Mouse (Mus musculus) stomach, embryonic 14.5 days (tissue): ENCODE data around the gene Bhlhe41. TPM values are rescaled to one million over a fixed set of nuclear protein-coding genes. Genes with fewer than 3 reads are reported as not detected.

Source experiments
- ATAC-seq: fragments of 200-750 bp; cut with Nextera tagmentation; 2 replicates; pipeline ENCODE4 v1.8.0; 2017; ENCODE audit warnings: low read depth, moderate TSS enrichment; ENCODE audit not compliant: insufficient number of reproducible peaks, insufficient read depth, low FRiP score
- H3K27ac ChIP-seq: fragments of 300-500 bp; sonication (generic); 2 replicates; pipeline ENCODE4 v1.5.1; 2014; ENCODE audit warnings: mild to moderate bottlenecking, low read length, moderate library complexity, mixed read lengths
- H3K27me3 ChIP-seq: fragments of 300-500 bp; sonication (generic); 2 replicates; pipeline ENCODE4 v1.6.1; 2014; ENCODE audit warnings: low read length, control low read depth, mixed read lengths; ENCODE audit not compliant: control insufficient read depth, insufficient read depth
- H3K36me3 ChIP-seq: fragments of 300-500 bp; sonication (generic); 2 replicates; pipeline ENCODE4 v1.6.1; 2014; ENCODE audit warnings: mild to moderate bottlenecking, control low read depth, low read length, moderate library complexity, mixed read lengths; ENCODE audit not compliant: control insufficient read depth, insufficient read depth
- H3K4me1 ChIP-seq: fragments of 300-500 bp; sonication (generic); 2 replicates; pipeline ENCODE4 v1.6.1; 2014; ENCODE audit warnings: low read length, control low read depth, mixed read lengths; ENCODE audit not compliant: control insufficient read depth, insufficient read depth
- H3K4me2 ChIP-seq: fragments of 300-500 bp; sonication (generic); replicated peaks from 2 replicates; pipeline ENCODE4 v1.6.1; 2014; ENCODE audit warnings: low read depth, low read length, control low read depth
- H3K4me3 ChIP-seq: fragments of 300-500 bp; sonication (generic); 2 replicates; pipeline ENCODE4 v1.5.1; 2014; ENCODE audit warnings: low read depth, low read length, control low read depth
- H3K9ac ChIP-seq: fragments of 300-500 bp; sonication (generic); replicated peaks from 2 replicates; pipeline ENCODE4 v1.6.1; 2014; ENCODE audit warnings: low read depth, mild to moderate bottlenecking, control low read depth, low read length, moderate library complexity, mixed read lengths
- H3K9me3 ChIP-seq: fragments of 300-500 bp; sonication (generic); 2 replicates; pipeline ENCODE4 v1.6.1; 2016; ENCODE audit warnings: low read depth, low read length, control low read depth; ENCODE audit not compliant: control insufficient read depth
- WGBS: fragments of 180-500 bp; shearing (Covaris S2); extraction: QIAGEN DNeasy Blood & Tissue Kit; methylation state at CpG from one replicate; pipeline ENCODE4 v1.1.7; 2014; 5-methylcytosine and 5-hydroxymethylcytosine counted together
- polyA plus RNA-seq: library from polyadenylated mRNA; unstranded; fragments of >200 nt; fragmentation: Nextera tagmentation; extraction: Ambion mirVana; gene quantifications from 2 replicates; pipeline ENCODE4 v1.2.1, GENCODE M21; 2014

The Bhlhe41 gene
- polyA plus RNA-seq, 1 experiment from 2014 or later, result 1.6 TPM

DNA sequence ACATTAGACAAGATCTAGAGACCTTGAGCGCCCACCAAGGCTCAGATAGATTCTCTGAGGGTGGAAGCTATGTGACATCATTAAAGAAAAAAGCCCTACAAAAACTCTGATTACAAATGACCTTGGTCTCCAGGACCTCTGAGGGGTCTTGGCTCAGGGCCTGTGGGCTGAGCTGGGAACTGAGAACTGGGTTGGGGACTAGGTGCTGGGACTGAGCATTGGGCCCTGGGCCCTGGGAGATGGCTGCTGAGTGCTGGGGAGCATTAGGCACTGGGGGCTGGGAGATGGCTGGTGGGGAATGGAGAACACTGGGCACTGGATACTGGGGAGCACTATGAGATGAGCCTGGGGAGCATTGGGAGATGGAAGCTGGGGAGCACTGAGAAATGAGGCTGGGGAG is 19.3 kb downstream of the Bhlhe41 start:
- no peak overlapping the region for H3K4me2 ChIP-seq
- ATAC-seq, result no peak
- WGBS, result 75% methylated on average over 1 of the region's 1 CpGs
- no peaks in the 10 kb centered on the region for H3K36me3 ChIP-seq
- H3K27ac ChIP-seq, result no peak overlapping the region
- H3K27me3 ChIP-seq, result no peaks in the 10 kb centered on the region
- H3K4me3 ChIP-seq, result no peak overlapping the region
- no peaks in the 10 kb centered on the region for H3K4me1 ChIP-seq
- no peaks in the 10 kb centered on the region for H3K9me3 ChIP-seq
- H3K9ac ChIP-seq, result no peak overlapping the region

DNA sequence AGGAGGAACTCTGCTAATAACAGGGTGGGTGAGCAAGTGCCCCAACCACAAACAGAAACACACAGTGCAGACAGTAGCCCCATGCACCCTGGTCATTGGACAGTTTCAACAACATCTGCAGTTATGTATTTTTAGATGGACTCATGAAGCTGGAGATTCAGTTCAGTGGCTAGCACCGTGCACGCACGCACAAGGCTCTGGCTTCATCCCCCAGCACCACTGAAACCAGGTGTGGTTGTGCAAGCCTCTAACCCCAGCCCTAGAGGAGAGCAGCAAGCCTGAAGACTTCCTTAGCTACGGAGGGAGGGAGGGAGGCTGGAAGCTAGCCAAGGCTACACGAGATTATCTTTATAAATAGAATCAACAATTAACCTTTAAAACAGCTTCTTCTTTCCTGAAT is 19.7 kb downstream of the Bhlhe41 start:
- Histone ChIP-seq H3K27ac (no peak overlapping the region), H3K36me3 (no peaks in the 10 kb centered on the region), H3K4me2 (no peak overlapping the region), H3K4me3 (no peak overlapping the region), H3K27me3 (no peaks in the 10 kb centered on the region), H3K4me1 (no peaks in the 10 kb centered on the region), H3K9me3 (no peaks in the 10 kb centered on the region), H3K9ac (no peak overlapping the region)
- WGBS, result 61% methylated on average over 5 of the region's 5 CpGs
- ATAC-seq, result no peak

DNA sequence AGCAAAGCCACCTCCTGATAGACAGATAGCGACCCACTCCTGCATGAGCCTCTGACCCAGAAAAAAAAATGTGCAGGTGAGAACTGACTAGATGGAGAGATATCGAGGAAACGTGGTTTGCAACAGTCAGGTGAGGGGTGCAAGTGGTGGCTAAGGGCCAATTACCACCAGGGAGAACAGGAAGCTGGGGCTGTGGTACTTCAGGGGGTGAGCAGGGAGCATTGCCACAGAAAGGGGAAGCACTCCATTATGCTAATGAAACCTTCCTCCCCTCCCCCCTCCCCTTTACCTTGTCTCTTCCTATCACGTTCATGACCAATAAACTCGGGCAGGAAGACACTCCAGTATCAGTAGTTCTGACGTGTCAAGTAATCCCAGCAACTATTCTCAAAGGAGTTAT is 30.0 kb downstream of the Bhlhe41 start:
- Histone ChIP-seq H3K4me2 (no peak overlapping the region), H3K27ac (no peak overlapping the region), H3K4me1 (no peaks in the 10 kb centered on the region), H3K4me3 (no peak overlapping the region), H3K36me3 (no peaks in the 10 kb centered on the region), H3K9me3 (no peaks in the 10 kb centered on the region), H3K9ac (no peak overlapping the region), H3K27me3 (no peaks in the 10 kb centered on the region)
- ATAC-seq, result no peak
- 48% methylated on average over 6 of the region's 6 CpGs for WGBS

DNA sequence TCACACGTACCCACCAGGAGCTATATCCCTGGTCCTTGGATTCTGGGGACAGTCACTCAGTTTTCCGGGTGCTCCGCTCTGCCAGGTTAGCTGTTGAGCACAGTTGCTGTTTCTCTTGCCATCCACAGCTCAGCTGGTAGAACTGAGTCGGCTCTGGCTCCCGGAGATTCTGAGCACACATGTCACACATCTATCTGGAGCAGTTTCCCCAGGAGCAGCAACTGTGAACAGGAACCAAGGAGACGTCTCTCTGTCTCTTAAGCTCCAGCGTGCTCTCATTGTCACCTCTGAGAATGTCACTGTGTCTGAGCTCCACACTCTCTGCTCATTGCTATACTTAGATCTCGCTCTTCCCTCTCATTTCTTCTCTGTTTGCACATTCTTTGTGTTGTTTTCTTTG is 32.4 kb downstream of the Bhlhe41 start:
- 66% methylated on average over 8 of the region's 8 CpGs for WGBS
- no peaks in the 10 kb centered on the region for H3K9me3 ChIP-seq
- H3K4me1 ChIP-seq, result no peaks in the 10 kb centered on the region
- H3K4me3 ChIP-seq, result no peak overlapping the region
- ATAC-seq, result no peak
- H3K36me3 ChIP-seq, result no peaks in the 10 kb centered on the region
- H3K27me3 ChIP-seq, result no peaks in the 10 kb centered on the region
- H3K4me2 ChIP-seq, result no peak overlapping the region
- H3K9ac ChIP-seq, result no peak overlapping the region
- H3K27ac ChIP-seq, result no peak overlapping the region

DNA sequence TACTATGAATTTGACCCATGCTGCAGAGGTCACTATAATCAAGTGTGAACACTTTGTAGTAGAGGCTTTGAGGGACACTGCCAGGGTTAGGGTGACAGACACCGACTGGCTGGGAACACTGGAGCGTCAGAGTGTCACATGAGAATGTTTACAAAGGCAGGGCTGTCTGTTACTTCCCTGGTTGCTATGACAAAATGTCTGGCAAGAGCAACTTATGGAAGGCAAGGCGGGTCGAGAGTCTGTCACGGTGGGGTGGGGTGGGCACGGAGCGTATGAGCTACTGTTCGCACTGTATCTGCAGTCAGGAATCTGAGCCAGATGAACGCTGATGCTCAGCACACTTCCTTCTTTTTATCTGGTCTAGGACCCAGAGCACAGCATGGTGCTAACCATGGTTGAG is 34.7 kb downstream of the Bhlhe41 start:
- Histone ChIP-seq H3K9me3 (no peaks in the 10 kb centered on the region), H3K4me2 (no peak overlapping the region), H3K27ac (no peak overlapping the region), H3K36me3 (no peaks in the 10 kb centered on the region), H3K9ac (no peak overlapping the region), H3K27me3 (no peaks in the 10 kb centered on the region), H3K4me3 (no peak overlapping the region), H3K4me1 (no peaks in the 10 kb centered on the region)
- no peak for ATAC-seq
- 38% methylated on average over 9 of the region's 9 CpGs for WGBS

DNA sequence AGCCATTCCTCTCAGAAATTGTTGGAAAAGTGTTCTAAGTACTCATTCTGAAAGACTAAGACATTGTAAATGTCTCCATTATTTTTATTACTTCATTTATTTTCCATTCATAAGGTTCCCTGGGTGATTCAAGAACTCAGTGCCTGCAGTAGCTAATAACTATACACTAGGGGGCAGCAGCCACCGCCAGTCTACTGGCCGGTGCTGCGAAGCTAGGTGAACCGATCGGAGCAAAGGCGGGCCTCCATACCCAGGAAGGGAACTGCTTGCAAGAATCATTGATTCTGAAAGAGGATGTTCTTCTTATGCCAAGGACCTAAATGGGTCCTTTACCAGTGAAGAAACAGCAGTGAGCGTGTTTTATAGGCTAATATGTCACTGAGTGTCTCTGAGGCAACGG is 35.2 kb downstream of the Bhlhe41 start:
- WGBS, result 19% methylated on average over 8 of the region's 8 CpGs
- ATAC-seq, result no peak
- no peak overlapping the region for H3K4me2 ChIP-seq

DNA sequence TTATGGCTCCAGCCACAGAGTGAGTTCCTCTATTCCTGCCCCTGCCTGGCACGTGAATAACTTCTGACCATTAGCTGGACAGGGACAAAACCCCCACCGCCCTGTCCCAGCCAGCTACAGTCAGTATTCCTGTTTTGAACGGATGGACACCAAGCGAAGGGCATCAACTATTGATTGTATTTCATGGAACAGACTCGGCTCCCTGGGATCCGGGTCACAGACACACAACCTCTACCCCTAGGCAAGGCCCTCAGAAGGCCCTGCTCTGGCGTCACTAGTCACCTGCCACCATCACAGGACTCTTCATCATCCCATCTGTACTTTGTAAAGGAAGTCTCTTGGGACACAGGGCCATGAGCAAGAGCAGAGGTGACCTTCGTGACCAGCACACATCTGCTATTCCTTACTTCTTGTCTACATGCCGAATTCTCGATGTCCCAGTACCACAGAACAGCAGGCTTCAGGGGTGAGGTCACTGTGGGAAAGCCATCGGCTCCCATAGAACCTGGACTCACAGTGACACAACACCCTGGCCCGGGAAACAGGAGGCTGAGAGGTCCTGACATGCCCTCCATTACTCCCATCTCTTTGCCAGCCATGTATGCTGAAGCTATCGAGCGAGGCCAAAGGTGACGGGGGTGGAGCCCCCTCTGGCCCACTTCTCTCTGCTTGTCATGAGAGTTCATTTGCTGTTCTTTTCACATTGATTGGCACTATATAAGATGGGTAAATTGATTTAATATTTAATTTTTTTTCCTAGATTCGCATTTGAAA is 36.1 kb downstream of the Bhlhe41 start:
- no peak overlapping the region for H3K27ac ChIP-seq
- H3K27me3 ChIP-seq, result no peaks in the 10 kb centered on the region
- H3K36me3 ChIP-seq, result no peaks in the 10 kb centered on the region; the same call in 1 of the 2 replicates
- no peaks in the 10 kb centered on the region for H3K9me3 ChIP-seq
- no peak overlapping the region for H3K4me2 ChIP-seq
- H3K4me3 ChIP-seq, result no peak overlapping the region
- H3K9ac ChIP-seq, result no peak overlapping the region
- no peak; the same call in 1 of the 2 replicates for ATAC-seq
- no peaks in the 10 kb centered on the region for H3K4me1 ChIP-seq
- WGBS, result 76% methylated on average over 16 of the region's 16 CpGs

More for the DNA sequence above, 35.2 kb downstream of the Bhlhe41 start:
- Histone ChIP-seq H3K4me3 (no peak overlapping the region), H3K27me3 (no peaks in the 10 kb centered on the region), H3K36me3 (no peaks in the 10 kb centered on the region; the same call in 1 of the 2 replicates), H3K9me3 (no peaks in the 10 kb centered on the region), H3K4me1 (no peaks in the 10 kb centered on the region), H3K9ac (no peak overlapping the region), H3K27ac (no peak overlapping the region)

DNA sequence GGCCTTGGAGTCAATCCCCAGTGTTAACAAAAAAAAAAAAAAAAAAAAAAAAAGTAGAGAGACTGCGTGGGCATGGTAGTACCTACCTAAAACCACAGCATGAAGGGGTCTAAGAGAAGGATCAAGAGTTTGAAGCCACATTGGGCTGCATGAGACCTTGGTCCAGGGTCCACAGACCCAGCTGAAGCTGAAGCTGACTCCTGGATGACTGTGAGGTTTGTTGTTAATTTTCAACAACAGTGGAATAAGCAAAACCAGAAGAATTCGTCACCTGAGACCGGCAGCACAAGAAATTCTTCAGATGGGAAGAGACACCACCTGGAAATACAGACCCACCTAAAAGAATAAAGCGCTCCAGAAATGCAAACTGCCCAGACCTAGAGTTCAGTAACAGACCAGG is 39.1 kb downstream of the Bhlhe41 start:
- H3K4me1 ChIP-seq, result no peaks in the 10 kb centered on the region
- WGBS, result 93% methylated on average over 4 of the region's 4 CpGs
- H3K9me3 ChIP-seq, result no peaks in the 10 kb centered on the region
- no peak for ATAC-seq
- no peaks in the 10 kb centered on the region for H3K27me3 ChIP-seq
- no peak overlapping the region for H3K27ac ChIP-seq
- H3K4me3 ChIP-seq, result no peak overlapping the region
- no peak overlapping the region for H3K9ac ChIP-seq
- H3K4me2 ChIP-seq, result no peak overlapping the region
- H3K36me3 ChIP-seq, result no peaks in the 10 kb centered on the region; the same call in 1 of the 2 replicates
